Mouse (Mus musculus): Measurements from ENCODE around the gene 4933406M09Rik.

DNA sequence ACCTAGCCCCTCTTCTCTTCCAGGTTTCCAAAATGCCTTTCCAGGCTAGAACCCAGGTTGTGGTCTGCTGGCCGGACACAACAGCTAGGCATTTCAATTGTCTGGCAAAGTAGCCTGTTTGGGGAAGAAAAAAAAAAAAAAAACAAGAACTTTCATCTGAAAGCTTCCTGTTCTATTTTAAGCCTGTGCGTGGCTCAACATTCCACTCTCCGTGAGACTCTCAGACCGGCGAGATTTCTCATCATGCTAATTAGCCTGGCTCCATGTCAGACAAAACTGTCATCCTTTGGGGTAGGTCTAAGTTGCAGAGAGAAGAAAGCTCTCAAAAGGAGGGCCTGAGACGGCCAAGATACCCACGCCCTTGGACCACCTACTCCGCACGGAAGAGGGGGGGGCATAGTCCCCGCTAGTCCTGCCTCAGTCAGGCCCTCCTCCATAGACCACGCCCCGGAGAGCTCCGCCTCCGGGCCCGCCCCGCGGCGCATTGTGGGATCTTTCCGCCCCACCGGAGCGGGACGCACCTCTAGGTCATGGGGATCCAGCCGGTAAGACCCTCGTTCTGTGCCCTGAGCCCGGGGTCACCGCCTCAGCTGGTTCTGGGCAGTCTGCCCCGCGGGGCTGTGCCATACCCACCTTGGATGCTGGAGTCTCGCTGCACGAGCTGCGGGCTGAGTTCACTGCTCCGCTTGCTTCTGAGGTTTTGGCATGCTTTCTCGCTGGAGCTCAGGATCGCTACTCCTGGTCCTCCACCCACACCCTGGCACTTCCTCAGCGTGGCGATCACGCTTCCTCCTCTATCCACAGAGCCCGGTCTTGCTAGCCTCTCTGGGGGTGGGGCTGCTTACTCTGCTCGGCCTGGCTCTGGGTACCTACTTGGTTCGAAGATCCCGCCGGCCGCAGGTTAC lies 20.0 kb downstream of the 4933406M09Rik start, which contains the start of gene Cyb5r1:
- TF ChIP-seq CTCF (IDR thresholded peaks at IDR 0.05) (no peak), EP300 (IDR thresholded peaks at IDR 0.05) (no peak)
